Mouse (Mus musculus): ENCODE data around the gene Wdr48. TPM values are rescaled to one million over a fixed set of nuclear protein-coding genes. Genes with fewer than 3 reads are reported as not detected.

The Wdr48 gene
- 61.0 to 84.5 TPM (median 72.6 TPM) in 4 replicates for total RNA-seq (2023; ENCODE audit: inconsistent age)

GRCm38 (mm10) chr9:119894339-119895009 is at the start of gene Wdr48:
Gene Wdr48 (plus strand): TSS chr9:119894878.

GRCm38 (mm10) chr9:119937005-119937773 is 42.5 kb downstream of the Wdr48 start, which contains the start of the genes Gorasp1 and Ttc21a:
Gene Gorasp1 (minus strand): TSS chr9:119937565.
Gene Ttc21a (plus strand): TSS chr9:119937606.

Other genes with a start within 250 kb of the Wdr48 start
- gene Scn10a, start 175.6 kb upstream of the Wdr48 start, total RNA-seq (2023; ENCODE audit: inconsistent age), result not detected in 4 replicates
- gene Scn11a, start 69.4 kb upstream of the Wdr48 start, total RNA-seq (2023; ENCODE audit: inconsistent age), result not detected in 4 replicates
- 6.8 to 12.8 TPM (median 11.0 TPM) in 4 replicates for gene Gorasp1, start 42.7 kb downstream of the Wdr48 start, total RNA-seq (2023; ENCODE audit: inconsistent age)
- not detected in 4 replicates for gene Ttc21a, start 42.7 kb downstream of the Wdr48 start, total RNA-seq (2023; ENCODE audit: inconsistent age)
- gene Csrnp1, start 89.8 kb downstream of the Wdr48 start, total RNA-seq (2023; ENCODE audit: inconsistent age), result 318 to 341 TPM (median 335 TPM) in 4 replicates
- gene Xirp1, start 128.7 kb downstream of the Wdr48 start, total RNA-seq (2023; ENCODE audit: inconsistent age), result 0.18 TPM in 2 of 4 replicates, not detected in the others
- gene Cx3cr1, start 175.0 kb downstream of the Wdr48 start, total RNA-seq (2023; ENCODE audit: inconsistent age), result 0.13 to 0.18 TPM (median 0.15 TPM) in 3 of 4 replicates, not detected in the other
- gene Ccr8, start 197.2 kb downstream of the Wdr48 start, total RNA-seq (2023; ENCODE audit: inconsistent age), result not detected in 4 replicates
- 32.0 to 35.3 TPM (median 33.4 TPM) in 4 replicates for gene Slc25a38, start 215.5 kb downstream of the Wdr48 start, total RNA-seq (2023; ENCODE audit: inconsistent age)
- gene Rpsa, start 232.8 kb downstream of the Wdr48 start, total RNA-seq (2023; ENCODE audit: inconsistent age), result 2,074 to 2,466 TPM (median 2,211 TPM) in 4 replicates